Mouse (Mus musculus): ENCODE measurements around the gene AC192777.2.
"Not testable (repeated sequence)": the region's sequence is repeated elsewhere in the genome, so short reads cannot be mapped to it uniquely, and the experiment has no call there.

AC192777.2 gene

DNA sequence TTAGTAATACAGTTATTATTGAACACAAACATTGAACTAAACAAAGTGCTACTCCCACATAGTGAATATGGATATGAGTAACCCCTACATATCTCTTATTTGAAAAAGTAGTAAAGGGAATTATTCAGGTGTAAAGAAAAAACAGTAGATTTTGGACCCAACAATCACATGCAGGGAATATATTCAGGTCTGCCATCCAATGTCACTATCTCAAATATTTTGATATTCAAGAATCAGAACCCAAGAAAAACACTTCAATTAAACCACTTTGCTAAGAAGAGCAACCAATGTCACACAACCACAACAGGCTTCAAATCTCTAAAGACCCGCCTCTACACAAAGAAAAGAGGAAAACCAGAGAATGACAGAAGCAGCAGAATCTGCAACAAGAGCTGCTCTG lies at the start of gene AC192777.2:
AC192777.2 (plus strand) TSS at position 301 of the 400 bp plus-strand sequence.
- not testable (repeated sequence) for DNase-seq (ENCODE audit: extremely low read depth, low read depth)

DNA sequence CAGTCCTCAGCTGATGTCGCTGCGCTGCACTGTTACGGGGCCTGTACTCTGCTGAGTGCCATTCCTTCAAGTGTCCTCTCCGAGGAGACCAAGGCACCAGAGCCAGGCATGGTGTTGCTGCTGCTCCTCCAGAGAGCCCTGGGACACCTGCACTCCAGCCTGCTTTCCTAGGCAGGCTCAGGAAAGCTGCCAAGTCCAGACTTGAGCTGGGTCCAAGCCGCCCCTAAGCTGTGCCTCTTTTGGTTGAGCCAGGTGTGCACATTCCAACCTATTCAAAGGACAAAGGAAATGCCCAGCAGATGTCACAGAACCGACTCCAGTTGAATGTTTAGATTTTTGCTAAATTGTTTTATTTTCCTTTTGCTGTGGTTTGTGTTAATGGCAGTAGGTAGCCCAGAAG lies 20.9 kb downstream of the AC192777.2 start:
- DNase-seq (ENCODE audit: extremely low read depth, low read depth), result not testable (repeated sequence)

DNA sequence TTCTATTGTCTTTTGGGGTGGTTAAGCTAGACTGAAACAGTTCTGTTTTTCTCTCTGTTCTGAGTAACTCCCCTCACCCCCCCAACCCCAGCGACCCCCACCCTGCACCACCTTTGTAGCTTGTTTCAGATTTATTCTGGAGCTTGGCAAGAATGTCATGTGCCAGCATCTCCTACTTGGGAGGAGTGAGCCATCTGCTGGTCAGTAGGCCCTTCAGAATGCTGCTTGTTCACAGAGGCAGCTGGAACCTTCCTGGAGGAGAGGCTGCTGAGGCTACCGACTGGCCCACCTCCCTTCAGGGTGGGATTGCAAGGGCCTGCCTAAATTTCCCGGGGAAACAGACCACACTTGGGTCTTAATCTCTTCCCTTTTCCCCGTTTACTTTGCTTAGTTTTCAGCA lies 21.6 kb downstream of the AC192777.2 start:
- DNase-seq (ENCODE audit: extremely low read depth, low read depth), result not testable (repeated sequence)
